Comparison of ENCODE assay signal across 40 mouse cellular contexts in the genomic region with DNA sequence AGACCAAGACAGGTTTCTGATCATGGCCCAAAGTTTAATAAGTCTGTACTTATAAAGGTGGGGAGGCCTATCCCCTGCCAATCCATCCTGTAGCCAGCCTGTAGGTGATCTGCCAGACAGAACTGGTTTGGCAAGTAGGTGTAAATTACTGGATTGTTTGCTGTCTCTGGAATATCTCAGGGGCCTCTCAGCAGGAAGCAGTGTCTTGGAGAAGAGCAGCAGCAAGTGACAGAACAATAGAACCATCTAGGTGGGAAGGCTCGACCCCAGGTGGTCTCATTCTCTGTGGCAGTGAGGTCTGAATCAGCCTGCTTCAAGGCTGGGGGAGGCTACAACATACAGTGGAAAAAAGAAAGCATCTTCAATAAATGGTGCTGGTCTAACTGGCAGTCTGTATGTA. TPM values are rescaled to one million over a fixed set of nuclear protein-coding genes. Genes with fewer than 3 reads are reported as not detected.
"Had no signal": no experiment of that assay in that cellular context is flagged by ENCODE, and none has a peak within 500 bp of the region (broad histone marks: within the 10 kb centered on the region; RNA-seq: fewer than 3 reads in every experiment).

No protein-coding gene starts in this region.

RNA-seq across cellular contexts. Expression of a gene that starts 13.6 kb away (rescaled TPM):
- total RNA-seq: left cerebral cortex, postnatal 10 days; left cerebral cortex, postnatal 14 days; left cerebral cortex, postnatal 25 days; left cerebral cortex, postnatal 36 days; left cerebral cortex, postnatal 4 days; liver, adult 2 months; megakaryocyte progenitor cell, adult 5-6 weeks; megakaryocyte, adult 5-6 weeks; megakaryocyte-erythroid progenitor cell, adult 5-6 weeks; midbrain, postnatal 0 days; monocyte, adult 5-6 weeks had no signal
- polyA plus RNA-seq: limb, embryonic 10.5 days; limb, embryonic 11.5 days; limb, embryonic 12.5 days; limb, embryonic 13.5 days; limb, embryonic 14.5 days; limb, embryonic 15.5 days; liver, adult 2 months; liver, embryonic 11.5 days; liver, embryonic 12.5 days; liver, embryonic 13.5 days; liver, embryonic 14.5 days; liver, embryonic 15.5 days; liver, embryonic 16.5 days; liver, postnatal 0 days; lung, adult 2 months; lung, embryonic 14.5 days; lung, embryonic 15.5 days; lung, embryonic 16.5 days; lung, postnatal 0 days; macrophage; midbrain, embryonic 10.5 days; midbrain, embryonic 11.5 days; midbrain, embryonic 12.5 days; midbrain, embryonic 13.5 days; midbrain, embryonic 14.5 days; midbrain, embryonic 15.5 days; midbrain, embryonic 16.5 days; midbrain, postnatal 0 days; myocyte; neural tube, embryonic 11.5 days; neural tube, embryonic 12.5 days had no signal

RNA-seq across cellular contexts. Expression of a gene that starts 31.0 kb away (rescaled TPM):
- total RNA-seq: left cerebral cortex, postnatal 10 days; left cerebral cortex, postnatal 14 days; left cerebral cortex, postnatal 25 days; left cerebral cortex, postnatal 36 days; left cerebral cortex, postnatal 4 days; liver, adult 2 months; megakaryocyte progenitor cell, adult 5-6 weeks; megakaryocyte, adult 5-6 weeks; megakaryocyte-erythroid progenitor cell, adult 5-6 weeks; midbrain, postnatal 0 days; monocyte, adult 5-6 weeks had no signal
- polyA plus RNA-seq: limb, embryonic 10.5 days; limb, embryonic 11.5 days; limb, embryonic 12.5 days; limb, embryonic 13.5 days; limb, embryonic 14.5 days; limb, embryonic 15.5 days; liver, adult 2 months; liver, embryonic 11.5 days; liver, embryonic 12.5 days; liver, embryonic 13.5 days; liver, embryonic 14.5 days; liver, embryonic 15.5 days; liver, embryonic 16.5 days; liver, postnatal 0 days; lung, adult 2 months; lung, embryonic 14.5 days; lung, embryonic 15.5 days; lung, embryonic 16.5 days; lung, postnatal 0 days; macrophage; midbrain, embryonic 10.5 days; midbrain, embryonic 11.5 days; midbrain, embryonic 12.5 days; midbrain, embryonic 13.5 days; midbrain, embryonic 14.5 days; midbrain, embryonic 15.5 days; midbrain, embryonic 16.5 days; midbrain, postnatal 0 days; myocyte; neural tube, embryonic 11.5 days; neural tube, embryonic 12.5 days had no signal
